Mouse (Mus musculus) left cerebral cortex, adult 11 months (tissue): ENCODE data around the gene Mrpl54.

Experiments
- DNase-seq: peaks from one replicate; pipeline ENCODE4 v3.0.0; 2022; ENCODE audit warnings: low spot score

Gene Mrpl54

GRCm38 (mm10) chr10:81266211-81267105 lies at the start of gene Mrpl54, which contains the start of gene Apba3:
TSS of gene Mrpl54 (minus strand) at chr10:81266934.
TSS of gene Apba3 (plus strand) at chr10:81266960.
- DNase-seq = peak; percentile 96

- DNase-seq = no peak
These were observed 48.9 kb upstream of the Mrpl54 start for GRCm38 (mm10) chr10:81315587-81315986.

- no peak for DNase-seq
These were observed 47.5 kb upstream of the Mrpl54 start for GRCm38 (mm10) chr10:81314201-81314600.

- no peak for DNase-seq
These were observed 46.8 kb upstream of the Mrpl54 start for GRCm38 (mm10) chr10:81313581-81313980.

GRCm38 (mm10) chr10:81309571-81309970 lies 42.8 kb upstream of the Mrpl54 start:
- DNase-seq = no peak

- DNase-seq = no peak
These were observed 40.3 kb upstream of the Mrpl54 start for GRCm38 (mm10) chr10:81306837-81307682.

GRCm38 (mm10) chr10:81306173-81306668 lies 39.5 kb upstream of the Mrpl54 start:
- no peak for DNase-seq

GRCm38 (mm10) chr10:81305663-81306062 lies 38.9 kb upstream of the Mrpl54 start:
- DNase-seq = no peak

GRCm38 (mm10) chr10:81304597-81305238 lies 38.0 kb upstream of the Mrpl54 start:
- no peak for DNase-seq

GRCm38 (mm10) chr10:81303761-81304160 lies 37.0 kb upstream of the Mrpl54 start:
- DNase-seq = no peak

GRCm38 (mm10) chr10:81303258-81303657 lies 36.5 kb upstream of the Mrpl54 start:
- no peak for DNase-seq

- no peak for DNase-seq
These were observed 36.1 kb upstream of the Mrpl54 start for GRCm38 (mm10) chr10:81302781-81303218.

GRCm38 (mm10) chr10:81302288-81302687 lies 35.6 kb upstream of the Mrpl54 start:
- no peak for DNase-seq

- DNase-seq = no peak
These were observed 34.6 kb upstream of the Mrpl54 start for GRCm38 (mm10) chr10:81301321-81301720.

- no peak for DNase-seq
These were observed 33.7 kb upstream of the Mrpl54 start for GRCm38 (mm10) chr10:81300352-81300907.

- DNase-seq = no peak
These were observed 33.0 kb upstream of the Mrpl54 start for GRCm38 (mm10) chr10:81299585-81300351.

GRCm38 (mm10) chr10:81298369-81299100 lies 31.8 kb upstream of the Mrpl54 start:
- DNase-seq = no peak

- no peak for DNase-seq
These were observed 31.1 kb upstream of the Mrpl54 start for GRCm38 (mm10) chr10:81297845-81298244.

- DNase-seq = no peak
These were observed 30.5 kb upstream of the Mrpl54 start for GRCm38 (mm10) chr10:81297246-81297645.

GRCm38 (mm10) chr10:81295185-81295584 lies 28.5 kb upstream of the Mrpl54 start:
- no peak for DNase-seq
